Mouse (Mus musculus): ENCODE results near the gene Polr3h.

Polr3h gene

GRCm38 (mm10) chr15:81847161-81847560, 78.9 kb downstream of the Polr3h start:
- CTCF ChIA-PET: interaction anchor here (0.7 kb wide), 1 partner anchor 62 kb away, joined by 6 read pairs; no protein-coding TSS in a partner anchor

GRCm38 (mm10) chr15:81846755-81847154, 79.3 kb downstream of the Polr3h start:
- CTCF ChIA-PET: interaction anchor here (0.7 kb wide), 1 partner anchor 63 kb away, joined by 6 read pairs; no protein-coding TSS in a partner anchor

DNA sequence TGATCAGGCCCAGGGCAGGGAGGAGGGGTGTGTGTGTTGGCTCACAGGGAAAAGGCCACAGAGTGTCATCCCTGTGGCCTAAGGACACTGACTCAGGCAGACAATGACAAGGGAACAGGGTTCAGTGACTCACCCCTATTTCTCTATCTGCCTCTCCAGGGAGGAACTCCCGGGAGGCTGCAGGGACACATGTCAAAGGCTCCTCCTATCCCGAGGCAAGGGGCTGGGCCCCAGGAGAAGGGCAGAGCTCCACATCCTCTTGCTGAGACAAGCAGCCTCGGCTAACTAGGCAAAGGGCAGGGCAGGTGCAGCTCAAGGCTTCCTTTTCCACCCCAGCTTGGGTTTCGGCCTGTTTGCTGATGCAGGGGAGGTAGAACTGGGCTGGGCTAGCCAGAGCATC, 80.3 kb downstream of the Polr3h start:
- CTCF ChIA-PET: no interaction called here

- CTCF ChIA-PET: interaction anchor here (0.7 kb wide), 2 partner anchors 14 to 72 kb away, joined by 5 to 6 read pairs; no protein-coding TSS in a partner anchor
Observed at GRCm38 (mm10) chr15:81845033-81845625, 80.9 kb downstream of the Polr3h start.

GRCm38 (mm10) chr15:81842275-81842674, 83.8 kb downstream of the Polr3h start:
- CTCF ChIA-PET: interaction anchor here (1.0 kb wide), 1 partner anchor 148 kb away, joined by 3 read pairs; no protein-coding TSS in a partner anchor

DNA sequence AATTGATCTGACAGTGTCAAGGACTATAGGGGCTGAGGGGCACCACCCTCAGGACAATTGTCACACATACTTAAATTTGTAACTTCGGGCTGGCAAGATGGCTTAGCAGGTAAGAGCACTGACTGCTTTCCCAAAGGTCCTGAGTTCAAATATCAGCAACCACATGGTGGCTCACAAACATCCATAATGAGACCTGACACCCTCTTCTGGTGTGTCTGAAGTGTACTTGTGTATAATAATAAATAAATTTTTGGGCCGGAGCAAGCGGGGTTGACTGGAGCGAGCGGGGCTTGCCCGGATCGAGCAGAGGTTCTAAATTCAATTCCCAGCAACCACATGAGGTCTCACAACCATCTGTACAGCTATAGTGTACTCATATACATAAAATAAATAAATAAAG, 85.7 kb downstream of the Polr3h start:
- CTCF ChIA-PET: no interaction called here

GRCm38 (mm10) chr15:81839634-81840033, 86.4 kb downstream of the Polr3h start:
- CTCF ChIA-PET: no interaction called here

GRCm38 (mm10) chr15:81838554-81839235, 87.3 kb downstream of the Polr3h start:
- CTCF ChIA-PET: no interaction called here
